Mouse (Mus musculus) hindbrain, embryonic 16.5 days (tissue): ENCODE results near the gene H3f3a. TPM values are rescaled to one million over a fixed set of nuclear protein-coding genes. Genes with fewer than 3 reads are reported as not detected.

Experiments used
- ATAC-seq: fragments of 200-750 bp; cut with Nextera tagmentation; 2 replicates; pipeline ENCODE4 v1.8.0; 2017; ENCODE audit warnings: moderate TSS enrichment, moderate library complexity
- H3K27ac ChIP-seq: fragments of 300-500 bp; sonication (generic); 2 replicates; pipeline ENCODE4 v1.5.1; 2014; ENCODE audit warnings: low read depth, mild to moderate bottlenecking, control low read depth, low read length, moderate library complexity
- H3K27me3 ChIP-seq: fragments of 300-500 bp; sonication (generic); replicated peaks from 2 replicates; pipeline ENCODE4 v1.6.1; 2014; ENCODE audit warnings: low read length; ENCODE audit not compliant: control insufficient read depth, insufficient read depth
- H3K36me3 ChIP-seq: fragments of 300-500 bp; sonication (generic); 2 replicates; pipeline ENCODE4 v1.6.1; 2014; ENCODE audit warnings: mild to moderate bottlenecking, low read length, moderate library complexity, mixed read lengths; ENCODE audit not compliant: control insufficient read depth, insufficient read depth
- H3K4me1 ChIP-seq: fragments of 300-500 bp; sonication (generic); 2 replicates; pipeline ENCODE4 v1.6.1; 2014; ENCODE audit warnings: low read depth, low read length; ENCODE audit not compliant: control insufficient read depth, insufficient read depth
- H3K4me2 ChIP-seq: fragments of 300-500 bp; sonication (generic); 2 replicates; pipeline ENCODE4 v1.6.1; 2014; ENCODE audit warnings: mild to moderate bottlenecking, low read length, control low read depth, moderate library complexity
- H3K4me3 ChIP-seq: fragments of 300-500 bp; sonication (generic); 2 replicates; pipeline ENCODE4 v1.5.1; 2014; ENCODE audit warnings: mild to moderate bottlenecking, low read length, control low read depth, moderate library complexity
- H3K9ac ChIP-seq: fragments of 300-500 bp; sonication (generic); 2 replicates; pipeline ENCODE4 v1.6.1; 2014; ENCODE audit warnings: low read depth, mild to moderate bottlenecking, control low read depth, low read length, moderate library complexity
- H3K9me3 ChIP-seq: fragments of 300-500 bp; sonication (generic); 2 replicates; pipeline ENCODE4 v1.6.1; 2014; ENCODE audit warnings: mild to moderate bottlenecking, low read length, moderate library complexity; ENCODE audit not compliant: control insufficient read depth
- WGBS: fragments of 180-500 bp; shearing (Covaris S2); extraction: QIAGEN DNeasy Blood & Tissue Kit; methylation state at CpG from one replicate; pipeline ENCODE4 v1.1.7; 2014; 5-methylcytosine and 5-hydroxymethylcytosine counted together
- polyA plus RNA-seq: library from polyadenylated mRNA; unstranded; fragments of >200 nt; fragmentation: Nextera tagmentation; extraction: Ambion mirVana; gene quantifications from 2 replicates; pipeline ENCODE4 v1.2.1, GENCODE M21; 2015

Gene H3f3a
- polyA plus RNA-seq, 1 experiment from 2014 or later: 2,228 TPM

GRCm38 (mm10) chr1:180757956-180758520, 55.7 kb downstream of the H3f3a start:
- Histone ChIP-seq H3K4me2 (no peak overlapping the region), H3K27me3 (no peaks in the 10 kb centered on the region), H3K9ac (no peak overlapping the region), H3K9me3 (no peaks in the 10 kb centered on the region), H3K27ac (no peak overlapping the region), H3K4me3 (no peak overlapping the region), H3K36me3 (peaks cover 6% of the 10 kb centered on the region), H3K4me1 (no peaks in the 10 kb centered on the region; the same call in 1 of the 2 replicates)
- WGBS: 94% methylated on average over 7 of the region's 7 CpGs
- no peak for ATAC-seq

- ATAC-seq: no peak
- 96% methylated on average over 3 of the region's 3 CpGs for WGBS
- no peaks in the 10 kb centered on the region for H3K9me3 ChIP-seq
These were observed 56.3 kb downstream of the H3f3a start for GRCm38 (mm10) chr1:180757252-180757955.

GRCm38 (mm10) chr1:180756711-180757110, 57.0 kb downstream of the H3f3a start:
- H3K9ac ChIP-seq: no peak overlapping the region
- ATAC-seq: no peak
- H3K4me2 ChIP-seq: no peak overlapping the region
- no peak overlapping the region for H3K27ac ChIP-seq
- peaks cover 17% of the 10 kb centered on the region for H3K36me3 ChIP-seq
- H3K4me1 ChIP-seq: no peaks in the 10 kb centered on the region
- WGBS: 87% methylated on average over 2 of the region's 2 CpGs
- no peaks in the 10 kb centered on the region for H3K27me3 ChIP-seq
- H3K4me3 ChIP-seq: no peak overlapping the region
- H3K9me3 ChIP-seq: no peaks in the 10 kb centered on the region

More at GRCm38 (mm10) chr1:180757252-180757955, 56.3 kb downstream of the H3f3a start:
- no peak overlapping the region for H3K4me2 ChIP-seq
- peaks cover 12% of the 10 kb centered on the region for H3K36me3 ChIP-seq
- no peaks in the 10 kb centered on the region for H3K4me1 ChIP-seq
- no peak overlapping the region for H3K9ac ChIP-seq
- no peak overlapping the region for H3K27ac ChIP-seq
- H3K4me3 ChIP-seq: no peak overlapping the region
- no peaks in the 10 kb centered on the region for H3K27me3 ChIP-seq

- no peak overlapping the region for H3K27ac ChIP-seq
- 87% methylated on average over 8 of the region's 8 CpGs for WGBS
- no peak for ATAC-seq
These were observed 59.4 kb downstream of the H3f3a start for GRCm38 (mm10) chr1:180754376-180754775.

GRCm38 (mm10) chr1:180752115-180752514, 61.6 kb downstream of the H3f3a start:
- H3K4me2 ChIP-seq: no peak overlapping the region
- H3K36me3 ChIP-seq: peaks cover 29% of the 10 kb centered on the region
- H3K4me1 ChIP-seq: no peaks in the 10 kb centered on the region
- 96% methylated on average over 11 of the region's 11 CpGs for WGBS
- no peak overlapping the region for H3K4me3 ChIP-seq
- H3K9me3 ChIP-seq: no peaks in the 10 kb centered on the region
- H3K27me3 ChIP-seq: no peaks in the 10 kb centered on the region
- no peak overlapping the region for H3K9ac ChIP-seq
- no peak for ATAC-seq
- no peak overlapping the region for H3K27ac ChIP-seq

More at GRCm38 (mm10) chr1:180754376-180754775, 59.4 kb downstream of the H3f3a start:
- Histone ChIP-seq H3K4me3 (no peak overlapping the region), H3K4me2 (no peak overlapping the region), H3K36me3 (peaks cover 19% of the 10 kb centered on the region), H3K9ac (no peak overlapping the region), H3K9me3 (no peaks in the 10 kb centered on the region), H3K4me1 (no peaks in the 10 kb centered on the region), H3K27me3 (no peaks in the 10 kb centered on the region)

Other genes with a start within 250 kb of the H3f3a start
- gene Parp1, start 245.0 kb downstream of the H3f3a start, polyA plus RNA-seq: 80.2 and 91.9 TPM in 2 replicates
- 7.8 and 9.1 TPM in 2 replicates for gene Lin9, start 172.8 kb downstream of the H3f3a start, polyA plus RNA-seq
- gene Mixl1, start 116.9 kb downstream of the H3f3a start, polyA plus RNA-seq: not detected in 2 replicates
- gene Acbd3, start 87.9 kb downstream of the H3f3a start, polyA plus RNA-seq: 21.8 and 22.5 TPM in 2 replicates
- gene Sde2, start 37.2 kb upstream of the H3f3a start, polyA plus RNA-seq: 28.7 and 32.2 TPM in 2 replicates
- gene Lefty2, start 79.2 kb upstream of the H3f3a start, polyA plus RNA-seq: 4.8 and 5.6 TPM in 2 replicates
- gene Pycr2, start 90.3 kb upstream of the H3f3a start, polyA plus RNA-seq: 74.6 and 75.6 TPM in 2 replicates
- gene Lefty1, start 121.1 kb upstream of the H3f3a start, polyA plus RNA-seq: 0.16 and 0.25 TPM in 2 replicates
- gene Tmem63a, start 128.4 kb upstream of the H3f3a start, polyA plus RNA-seq: 2.1 and 2.6 TPM in 2 replicates
- gene Ephx1, start 207.0 kb upstream of the H3f3a start, polyA plus RNA-seq: 11.8 and 16.4 TPM in 2 replicates
- not detected in 2 replicates for gene 9130409I23Rik, start 237.3 kb upstream of the H3f3a start, polyA plus RNA-seq